Mouse (Mus musculus): ENCODE measurements around the gene Abhd11.
A peak's percentile ranks its signal among the peaks of the same experiment; 100 is the strongest.

DNA sequence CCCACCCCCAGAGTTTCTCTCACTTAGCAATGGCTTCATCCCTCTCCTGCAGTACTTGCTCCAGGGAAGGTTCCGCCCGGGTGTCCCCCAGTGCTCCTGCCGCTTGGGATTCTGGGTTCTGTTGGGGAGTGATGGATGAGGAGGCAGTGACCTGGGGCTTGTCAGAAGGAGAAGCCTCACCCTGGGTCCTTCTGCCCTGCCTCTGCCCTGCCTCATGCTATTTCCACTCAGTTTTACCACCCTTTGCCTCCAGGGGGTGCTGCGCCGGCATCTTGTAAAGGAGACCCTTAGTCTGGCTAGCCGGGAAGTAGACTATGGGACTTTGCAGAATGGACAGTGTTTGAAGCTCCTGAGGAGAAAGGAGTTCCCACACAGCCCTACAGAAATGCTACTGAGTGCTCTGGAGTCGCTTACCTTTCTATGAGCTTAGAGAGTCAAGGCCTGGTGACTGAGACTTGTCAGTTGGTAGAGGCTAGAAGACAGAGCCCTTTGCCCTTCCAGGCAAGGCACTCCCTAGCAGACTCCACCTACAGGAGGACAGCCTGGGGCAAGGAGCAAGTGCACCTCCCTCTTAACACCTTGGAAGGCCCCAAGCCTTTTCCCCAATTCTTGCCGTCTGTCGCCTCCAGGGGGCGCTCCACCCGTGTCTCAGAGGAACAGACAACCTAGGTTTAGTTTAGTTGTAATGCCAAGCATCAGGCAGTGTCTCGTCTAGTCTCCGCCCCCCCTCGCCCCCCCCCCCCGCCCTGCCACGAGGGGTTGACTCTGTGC lies 3.9 kb downstream of the Abhd11 start:
- TF ChIP-seq CTCF (IDR thresholded peaks at IDR 0.05; ENCODE audit: control insufficient read depth, insufficient read depth, insufficient read length) (peak; percentile 76), MAX (IDR thresholded peaks at IDR 0.05) (no peak), CEBPB (IDR thresholded peaks at IDR 0.05; ENCODE audit: low read depth) (no peak), MYOD1 (IDR thresholded peaks at IDR 0.05; ENCODE audit: control insufficient read depth, insufficient read length, low read depth) (no peak), MYOG (IDR thresholded peaks at IDR 0.05; ENCODE audit: control insufficient read depth, extremely low read depth, insufficient read length) (no peak)
